Mouse (Mus musculus): ENCODE measurements around the gene Trim15. TPM values are rescaled to one million over a fixed set of nuclear protein-coding genes. Genes with fewer than 3 reads are reported as not detected.

Gene Trim15
- polyA plus RNA-seq, 1 experiment from 2014 or later, result 0.23 TPM

- H3K9ac ChIP-seq, result peak within 1 kb of the TSS; percentile 55
- ATAC-seq (ENCODE audit: extremely low read depth, insufficient number of reproducible peaks, low FRiP score, low TSS enrichment), result peak; percentile 73
- peaks cover 10% of the 10 kb centered on the region; the same call in 1 of the 2 replicates for H3K4me1 ChIP-seq
- WGBS, result 57% methylated on average over 4 of the region's 4 CpGs
- peaks cover 56% of the 10 kb centered on the region for H3K27me3 ChIP-seq (replicated peaks)
- H3K36me3 ChIP-seq, result no peaks in the 10 kb centered on the region
- H3K4me2 ChIP-seq, result peak within 1 kb of the TSS; percentile 57
- peak within 1 kb of the TSS; percentile 37 for H3K4me3 ChIP-seq
- H3K27ac ChIP-seq (replicated peaks), result peak within 1 kb of the TSS; percentile 64; the same call in 1 of the 2 replicates
- H3K9me3 ChIP-seq, result no peaks in the 10 kb centered on the region
Observed at GRCm38 (mm10) chr17:36869284-36869954, 2.4 kb upstream of the Trim15 start, which contains the start of gene Trim10. TSS of gene Trim10 (plus strand) at chr17:36869574.

GRCm38 (mm10) chr17:36868836-36869235, 1.8 kb upstream of the Trim15 start:
- no peaks in the 10 kb centered on the region for H3K36me3 ChIP-seq
- no peak overlapping the region; the same call in 1 of the 2 replicates for H3K4me2 ChIP-seq
- no peak overlapping the region for H3K9ac ChIP-seq
- no peaks in the 10 kb centered on the region for H3K9me3 ChIP-seq
- no peak overlapping the region; the same call in 1 of the 2 replicates for H3K27ac ChIP-seq (replicated peaks)
- ATAC-seq (ENCODE audit: extremely low read depth, insufficient number of reproducible peaks, low FRiP score, low TSS enrichment), result no peak
- no peak overlapping the region for H3K4me3 ChIP-seq
- 66% methylated on average over 2 of the region's 2 CpGs for WGBS
- H3K4me1 ChIP-seq, result peaks cover 8% of the 10 kb centered on the region; the same call in 1 of the 2 replicates
- H3K27me3 ChIP-seq (replicated peaks), result peaks cover 61% of the 10 kb centered on the region

- H3K27me3 ChIP-seq (replicated peaks), result peaks cover 32% of the 10 kb centered on the region
- no peak for ATAC-seq (ENCODE audit: extremely low read depth, insufficient number of reproducible peaks, low FRiP score, low TSS enrichment)
- no peak overlapping the region for H3K27ac ChIP-seq (replicated peaks)
- H3K9me3 ChIP-seq, result no peaks in the 10 kb centered on the region
- H3K4me1 ChIP-seq, result 0 out of 2 replicates have a peak, but pooled peaks cover 2% of the 10 kb centered on the region
- peaks cover 38% of the 10 kb centered on the region for H3K36me3 ChIP-seq
- WGBS, result 54% methylated on average over 2 of the region's 2 CpGs
- no peak overlapping the region for H3K4me2 ChIP-seq
- H3K9ac ChIP-seq, result no peak overlapping the region
- no peak overlapping the region for H3K4me3 ChIP-seq
Observed at GRCm38 (mm10) chr17:36861680-36862079, 5.3 kb downstream of the Trim15 start.

GRCm38 (mm10) chr17:36858181-36858580, 8.8 kb downstream of the Trim15 start:
- no peak overlapping the region for H3K4me3 ChIP-seq
- no peak overlapping the region for H3K4me2 ChIP-seq
- peaks cover 73% of the 10 kb centered on the region for H3K36me3 ChIP-seq
- 74% methylated on average over 3 of the region's 3 CpGs for WGBS
- no peak overlapping the region for H3K27ac ChIP-seq (replicated peaks)
- H3K27me3 ChIP-seq (replicated peaks), result 0 out of 2 replicates have a peak, but pooled peaks cover under 1% of the 10 kb centered on the region
- H3K4me1 ChIP-seq, result no peaks in the 10 kb centered on the region
- no peak for ATAC-seq (ENCODE audit: extremely low read depth, insufficient number of reproducible peaks, low FRiP score, low TSS enrichment)
- H3K9me3 ChIP-seq, result no peaks in the 10 kb centered on the region
- H3K9ac ChIP-seq, result no peak overlapping the region

- Histone ChIP-seq H3K27me3 (replicated peaks) (no peaks in the 10 kb centered on the region), H3K4me3 (no peak overlapping the region), H3K9ac (no peak overlapping the region), H3K27ac (replicated peaks) (no peak overlapping the region), H3K4me2 (no peak overlapping the region), H3K36me3 (peaks cover 93% of the 10 kb centered on the region), H3K4me1 (peaks cover 3% of the 10 kb centered on the region), H3K9me3 (no peaks in the 10 kb centered on the region)
- no peak for ATAC-seq (ENCODE audit: extremely low read depth, insufficient number of reproducible peaks, low FRiP score, low TSS enrichment)
- WGBS, result 83% methylated on average over 4 of the region's 4 CpGs
Observed at GRCm38 (mm10) chr17:36856236-36856635, 10.8 kb downstream of the Trim15 start.

- Histone ChIP-seq H3K9me3 (no peaks in the 10 kb centered on the region), H3K4me1 (peaks cover 7% of the 10 kb centered on the region), H3K4me2 (no peak overlapping the region), H3K36me3 (peaks cover 100% of the 10 kb centered on the region), H3K27ac (replicated peaks) (no peak overlapping the region), H3K9ac (no peak overlapping the region), H3K4me3 (no peak overlapping the region), H3K27me3 (replicated peaks) (no peaks in the 10 kb centered on the region)
- WGBS, result 87% methylated on average over 3 of the region's 3 CpGs
- ATAC-seq (ENCODE audit: extremely low read depth, insufficient number of reproducible peaks, low FRiP score, low TSS enrichment), result no peak
Observed at GRCm38 (mm10) chr17:36855484-36855883, 11.5 kb downstream of the Trim15 start.

GRCm38 (mm10) chr17:36851627-36852026, 15.4 kb downstream of the Trim15 start:
- H3K4me3 ChIP-seq, result no peak overlapping the region
- H3K9ac ChIP-seq, result no peak overlapping the region
- ATAC-seq (ENCODE audit: extremely low read depth, insufficient number of reproducible peaks, low FRiP score, low TSS enrichment), result no peak
- no peak overlapping the region for H3K4me2 ChIP-seq
- H3K4me1 ChIP-seq, result peaks cover 7% of the 10 kb centered on the region
- peaks cover 69% of the 10 kb centered on the region for H3K36me3 ChIP-seq
- no peaks in the 10 kb centered on the region for H3K27me3 ChIP-seq (replicated peaks)
- no peak overlapping the region for H3K27ac ChIP-seq (replicated peaks)
- WGBS, result 46% methylated on average over 5 of the region's 5 CpGs
- H3K9me3 ChIP-seq, result no peaks in the 10 kb centered on the region

GRCm38 (mm10) chr17:36851200-36851599, 15.8 kb downstream of the Trim15 start:
- Histone ChIP-seq H3K4me2 (no peak overlapping the region), H3K9me3 (no peaks in the 10 kb centered on the region), H3K36me3 (peaks cover 69% of the 10 kb centered on the region), H3K4me3 (no peak overlapping the region), H3K27ac (replicated peaks) (no peak overlapping the region), H3K27me3 (replicated peaks) (no peaks in the 10 kb centered on the region), H3K9ac (no peak overlapping the region), H3K4me1 (peaks cover 7% of the 10 kb centered on the region)
- WGBS, result 64% methylated on average over 5 of the region's 5 CpGs
- ATAC-seq (ENCODE audit: extremely low read depth, insufficient number of reproducible peaks, low FRiP score, low TSS enrichment), result no peak

GRCm38 (mm10) chr17:36849992-36850391, 17.0 kb downstream of the Trim15 start:
- H3K9me3 ChIP-seq, result no peaks in the 10 kb centered on the region
- no peak for ATAC-seq (ENCODE audit: extremely low read depth, insufficient number of reproducible peaks, low FRiP score, low TSS enrichment)

GRCm38 (mm10) chr17:36848911-36849310, 18.1 kb downstream of the Trim15 start:
- H3K9me3 ChIP-seq, result no peaks in the 10 kb centered on the region
- no peak for ATAC-seq (ENCODE audit: extremely low read depth, insufficient number of reproducible peaks, low FRiP score, low TSS enrichment)
- no peak overlapping the region for H3K27ac ChIP-seq (replicated peaks)
- no peak overlapping the region for H3K4me2 ChIP-seq
- no peak overlapping the region for H3K4me3 ChIP-seq
- H3K36me3 ChIP-seq, result peaks cover 48% of the 10 kb centered on the region
- H3K9ac ChIP-seq, result no peak overlapping the region
- H3K4me1 ChIP-seq, result peaks cover 24% of the 10 kb centered on the region
- 75% methylated on average over 5 of the region's 5 CpGs for WGBS
- H3K27me3 ChIP-seq (replicated peaks), result no peaks in the 10 kb centered on the region

More at GRCm38 (mm10) chr17:36849992-36850391, 17.0 kb downstream of the Trim15 start:
- Histone ChIP-seq H3K4me2 (no peak overlapping the region), H3K4me1 (peaks cover 14% of the 10 kb centered on the region), H3K27ac (replicated peaks) (no peak overlapping the region), H3K9ac (no peak overlapping the region), H3K4me3 (no peak overlapping the region), H3K36me3 (peaks cover 59% of the 10 kb centered on the region), H3K27me3 (replicated peaks) (no peaks in the 10 kb centered on the region)
- 80% methylated on average over 2 of the region's 2 CpGs for WGBS

GRCm38 (mm10) chr17:36844725-36845124, 22.3 kb downstream of the Trim15 start:
- peaks cover 24% of the 10 kb centered on the region for H3K36me3 ChIP-seq
- no peak overlapping the region for H3K4me3 ChIP-seq
- H3K9ac ChIP-seq, result no peak overlapping the region
- no peak overlapping the region for H3K4me2 ChIP-seq
- no peaks in the 10 kb centered on the region for H3K9me3 ChIP-seq
- ATAC-seq (ENCODE audit: extremely low read depth, insufficient number of reproducible peaks, low FRiP score, low TSS enrichment), result no peak
- H3K4me1 ChIP-seq, result peaks cover 34% of the 10 kb centered on the region
- no peak overlapping the region for H3K27ac ChIP-seq (replicated peaks)
- 54% methylated on average over 1 of the region's 1 CpGs for WGBS
- H3K27me3 ChIP-seq (replicated peaks), result no peaks in the 10 kb centered on the region

GRCm38 (mm10) chr17:36844286-36844719, 22.7 kb downstream of the Trim15 start:
- Histone ChIP-seq H3K27me3 (replicated peaks) (no peaks in the 10 kb centered on the region), H3K4me3 (no peak overlapping the region), H3K9me3 (no peaks in the 10 kb centered on the region), H3K36me3 (peaks cover 24% of the 10 kb centered on the region), H3K4me1 (peaks cover 34% of the 10 kb centered on the region), H3K27ac (replicated peaks) (no peak overlapping the region), H3K9ac (no peak overlapping the region), H3K4me2 (no peak overlapping the region)
- no peak for ATAC-seq (ENCODE audit: extremely low read depth, insufficient number of reproducible peaks, low FRiP score, low TSS enrichment)
